Mouse (Mus musculus): Measurements from ENCODE around the gene Dgki. TPM values are rescaled to one million over a fixed set of nuclear protein-coding genes. Genes with fewer than 3 reads are reported as not detected.

Gene Dgki
- polyA plus RNA-seq, 1 experiment from 2014 or later, result 9.6 TPM

- Histone ChIP-seq H3K36me3 (replicated peaks; ENCODE audit: control insufficient read depth, insufficient read depth) (no peaks in the 10 kb centered on the region), H3K27ac (no peak overlapping the region), H3K9me3 (ENCODE audit: control insufficient read depth, low read length) (no peaks in the 10 kb centered on the region), H3K4me3 (replicated peaks; ENCODE audit: low read length) (no peak overlapping the region), H3K4me1 (replicated peaks; ENCODE audit: control insufficient read depth, insufficient read depth, low read length) (no peaks in the 10 kb centered on the region), H3K9ac (no peak overlapping the region), H3K27me3 (ENCODE audit: control insufficient read depth, insufficient read depth, low read length) (no peaks in the 10 kb centered on the region), H3K4me2 (replicated peaks) (no peak overlapping the region)
- ATAC-seq (ENCODE audit: low FRiP score) (no peak), DNase-seq (ENCODE audit: low spot score) (no peak)
- WGBS, result 84% methylated on average over 5 of the region's 5 CpGs
Observed at GRCm38 (mm10) chr6:37055128-37055527, 244.9 kb downstream of the Dgki start.

GRCm38 (mm10) chr6:37054435-37055020 is 245.5 kb downstream of the Dgki start:
- DNase-seq (ENCODE audit: low spot score) (peak; percentile 86), ATAC-seq (ENCODE audit: low FRiP score) (no peak)
- no peaks in the 10 kb centered on the region for H3K36me3 ChIP-seq (replicated peaks; ENCODE audit: control insufficient read depth, insufficient read depth)
- WGBS, result 51% methylated on average over 6 of the region's 6 CpGs
- no peak overlapping the region for H3K27ac ChIP-seq
- H3K27me3 ChIP-seq (ENCODE audit: control insufficient read depth, insufficient read depth, low read length), result no peaks in the 10 kb centered on the region
- H3K9me3 ChIP-seq (ENCODE audit: control insufficient read depth, low read length), result no peaks in the 10 kb centered on the region
- no peak overlapping the region for H3K4me2 ChIP-seq (replicated peaks)
- H3K9ac ChIP-seq, result no peak overlapping the region
- H3K4me3 ChIP-seq (replicated peaks; ENCODE audit: low read length), result no peak overlapping the region
- H3K4me1 ChIP-seq (replicated peaks; ENCODE audit: control insufficient read depth, insufficient read depth, low read length), result no peaks in the 10 kb centered on the region

DNA sequence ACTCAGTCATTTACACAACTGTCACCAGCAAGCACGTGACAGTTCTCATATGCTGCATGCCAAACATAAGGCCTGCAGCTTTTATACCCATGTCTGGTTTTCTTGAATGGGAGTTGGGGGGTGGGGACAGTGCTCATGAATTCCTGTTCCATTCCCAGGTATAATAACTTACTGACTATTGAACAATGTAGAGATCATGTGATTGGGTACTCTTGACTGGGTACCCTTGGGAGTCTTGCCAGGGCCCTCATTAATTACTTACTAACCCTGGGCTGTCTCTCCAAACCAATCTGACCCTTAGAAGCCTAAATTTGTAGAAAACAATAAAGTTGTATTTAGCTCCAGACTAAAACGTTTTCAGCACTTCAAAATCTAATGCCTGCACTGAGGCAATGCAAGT is 246.6 kb downstream of the Dgki start:
- DNase-seq (ENCODE audit: low spot score), result no peak
- Histone ChIP-seq H3K9me3 (ENCODE audit: control insufficient read depth, low read length) (no peaks in the 10 kb centered on the region), H3K4me3 (replicated peaks; ENCODE audit: low read length) (no peak overlapping the region), H3K27ac (no peak overlapping the region), H3K9ac (no peak overlapping the region), H3K36me3 (replicated peaks; ENCODE audit: control insufficient read depth, insufficient read depth) (no peaks in the 10 kb centered on the region), H3K4me1 (replicated peaks; ENCODE audit: control insufficient read depth, insufficient read depth, low read length) (no peaks in the 10 kb centered on the region), H3K4me2 (replicated peaks) (no peak overlapping the region), H3K27me3 (ENCODE audit: control insufficient read depth, insufficient read depth, low read length) (no peaks in the 10 kb centered on the region)
- ATAC-seq (ENCODE audit: low FRiP score), result no peak
- 69% methylated on average over 2 of the region's 2 CpGs for WGBS

- ATAC-seq (ENCODE audit: low FRiP score) (no peak), DNase-seq (ENCODE audit: low spot score) (no peak)
- Histone ChIP-seq H3K9me3 (ENCODE audit: control insufficient read depth, low read length) (no peaks in the 10 kb centered on the region), H3K27ac (no peak overlapping the region), H3K36me3 (replicated peaks; ENCODE audit: control insufficient read depth, insufficient read depth) (no peaks in the 10 kb centered on the region), H3K4me2 (replicated peaks) (no peak overlapping the region), H3K9ac (no peak overlapping the region), H3K27me3 (ENCODE audit: control insufficient read depth, insufficient read depth, low read length) (no peaks in the 10 kb centered on the region), H3K4me3 (replicated peaks; ENCODE audit: low read length) (no peak overlapping the region), H3K4me1 (replicated peaks; ENCODE audit: control insufficient read depth, insufficient read depth, low read length) (no peaks in the 10 kb centered on the region)
- WGBS, result 42% methylated on average over 5 of the region's 5 CpGs
Observed at GRCm38 (mm10) chr6:37051652-37052051, 248.3 kb downstream of the Dgki start.

- no peaks in the 10 kb centered on the region for H3K4me1 ChIP-seq (replicated peaks; ENCODE audit: control insufficient read depth, insufficient read depth, low read length)
- WGBS, result 96% methylated on average over 1 of the region's 1 CpGs
- no peak for ATAC-seq (ENCODE audit: low FRiP score)
Observed at GRCm38 (mm10) chr6:37051150-37051549, 248.8 kb downstream of the Dgki start.

DNA sequence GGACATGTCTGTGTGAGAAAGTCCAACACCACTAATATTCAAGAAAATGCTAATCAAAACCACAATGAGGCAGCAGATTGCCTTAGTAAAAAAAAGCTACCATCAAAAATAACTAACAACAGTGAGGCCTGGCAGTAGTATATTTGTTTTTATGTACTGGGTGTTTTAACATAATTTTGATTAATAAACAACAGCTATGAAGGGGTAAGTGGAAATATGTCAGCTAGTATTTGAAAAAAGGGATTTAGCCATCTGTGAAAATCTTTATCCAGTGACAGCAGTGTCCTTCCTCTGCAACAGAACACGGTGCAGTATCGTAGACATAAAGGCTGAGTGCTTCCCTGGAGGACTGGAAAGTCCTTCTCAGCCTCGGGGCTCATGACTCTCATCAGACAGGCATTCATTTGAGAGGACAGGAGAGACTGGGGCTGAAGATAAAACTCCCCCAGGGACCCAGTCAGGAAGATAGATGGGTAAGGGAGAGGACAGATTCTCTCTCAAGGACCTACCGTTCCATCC is 252.3 kb downstream of the Dgki start:
- no peak overlapping the region for H3K27ac ChIP-seq
- WGBS, result 31% methylated on average over 4 of the region's 4 CpGs
- ATAC-seq (ENCODE audit: low FRiP score), result no peak

More at GRCm38 (mm10) chr6:37051150-37051549, 248.8 kb downstream of the Dgki start:
- Histone ChIP-seq H3K27ac (no peak overlapping the region), H3K9me3 (ENCODE audit: control insufficient read depth, low read length) (no peaks in the 10 kb centered on the region), H3K36me3 (replicated peaks; ENCODE audit: control insufficient read depth, insufficient read depth) (no peaks in the 10 kb centered on the region), H3K9ac (no peak overlapping the region), H3K27me3 (ENCODE audit: control insufficient read depth, insufficient read depth, low read length) (no peaks in the 10 kb centered on the region), H3K4me2 (replicated peaks) (no peak overlapping the region), H3K4me3 (replicated peaks; ENCODE audit: low read length) (no peak overlapping the region)
- DNase-seq (ENCODE audit: low spot score), result no peak

DNA sequence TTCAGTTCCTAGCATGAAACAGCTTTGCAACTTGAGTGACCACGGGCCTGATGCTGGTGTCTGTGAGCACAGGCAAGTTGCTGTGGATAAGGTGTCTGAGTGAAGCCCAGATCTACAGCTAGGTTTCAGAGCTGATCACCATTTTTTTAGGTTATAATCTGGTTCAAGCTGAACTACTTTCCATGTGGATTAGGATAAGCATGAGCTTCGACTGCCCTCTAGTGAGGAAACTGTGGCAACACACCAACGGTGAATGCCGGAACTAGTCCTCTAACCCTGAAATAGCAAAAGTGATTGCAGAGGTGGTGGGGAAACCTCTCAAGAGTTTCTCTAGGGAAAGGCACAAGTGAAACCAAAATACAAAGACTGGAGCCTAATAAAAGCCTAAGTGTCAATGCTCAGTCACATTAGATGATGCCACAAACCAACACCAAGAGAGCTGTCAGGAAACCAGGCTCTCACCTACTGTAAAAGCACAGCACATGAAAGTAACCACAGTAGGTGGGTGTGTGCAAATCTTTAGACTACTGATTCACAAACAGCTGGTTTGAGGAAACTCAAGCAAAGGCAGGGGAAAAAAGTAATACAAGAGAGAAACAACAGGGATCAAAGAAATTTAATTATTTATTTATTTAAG is 253.7 kb downstream of the Dgki start:
- H3K27me3 ChIP-seq (ENCODE audit: control insufficient read depth, insufficient read depth, low read length), result no peaks in the 10 kb centered on the region
- H3K4me3 ChIP-seq (replicated peaks; ENCODE audit: low read length), result no peak overlapping the region
- H3K36me3 ChIP-seq (replicated peaks; ENCODE audit: control insufficient read depth, insufficient read depth), result no peaks in the 10 kb centered on the region
- no peak overlapping the region for H3K4me2 ChIP-seq (replicated peaks)
- no peak overlapping the region for H3K27ac ChIP-seq
- H3K9me3 ChIP-seq (ENCODE audit: control insufficient read depth, low read length), result no peaks in the 10 kb centered on the region
- DNase-seq (ENCODE audit: low spot score), result peak; percentile 90
- peak; percentile 48; the same call in 1 of the 2 replicates for ATAC-seq (ENCODE audit: low FRiP score)
- WGBS, result 32% methylated on average over 4 of the region's 4 CpGs
- no peak overlapping the region for H3K9ac ChIP-seq
- no peaks in the 10 kb centered on the region for H3K4me1 ChIP-seq (replicated peaks; ENCODE audit: control insufficient read depth, insufficient read depth, low read length)

More for the DNA sequence above, 252.3 kb downstream of the Dgki start:
- Histone ChIP-seq H3K27me3 (ENCODE audit: control insufficient read depth, insufficient read depth, low read length) (no peaks in the 10 kb centered on the region), H3K4me1 (replicated peaks; ENCODE audit: control insufficient read depth, insufficient read depth, low read length) (no peaks in the 10 kb centered on the region), H3K4me3 (replicated peaks; ENCODE audit: low read length) (no peak overlapping the region), H3K4me2 (replicated peaks) (no peak overlapping the region), H3K9me3 (ENCODE audit: control insufficient read depth, low read length) (no peaks in the 10 kb centered on the region), H3K36me3 (replicated peaks; ENCODE audit: control insufficient read depth, insufficient read depth) (no peaks in the 10 kb centered on the region), H3K9ac (no peak overlapping the region)
- DNase-seq (ENCODE audit: low spot score), result no peak

DNA sequence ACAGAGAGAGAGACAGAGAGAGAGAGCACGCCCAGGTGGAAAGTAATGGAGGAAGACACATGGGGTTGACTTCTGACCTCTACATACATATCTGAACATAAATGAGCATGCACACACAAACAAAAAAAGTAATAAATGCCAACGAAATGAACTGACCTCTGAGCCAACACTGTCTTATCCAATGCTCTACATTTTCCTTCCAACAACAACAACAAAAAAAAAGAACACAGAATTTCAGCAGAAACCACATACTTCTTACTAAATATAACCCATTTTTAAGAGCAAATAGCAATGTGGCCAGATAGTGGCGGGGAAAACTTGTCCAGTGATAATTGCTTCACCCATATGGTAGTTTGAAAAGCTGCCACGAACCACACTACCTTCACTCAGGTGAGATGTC is 255.2 kb downstream of the Dgki start:
- DNase-seq (ENCODE audit: low spot score) (no peak), ATAC-seq (ENCODE audit: low FRiP score) (no peak)
- Histone ChIP-seq H3K4me1 (replicated peaks; ENCODE audit: control insufficient read depth, insufficient read depth, low read length) (no peaks in the 10 kb centered on the region), H3K9ac (no peak overlapping the region), H3K36me3 (replicated peaks; ENCODE audit: control insufficient read depth, insufficient read depth) (no peaks in the 10 kb centered on the region), H3K27me3 (ENCODE audit: control insufficient read depth, insufficient read depth, low read length) (no peaks in the 10 kb centered on the region), H3K9me3 (ENCODE audit: control insufficient read depth, low read length) (no peaks in the 10 kb centered on the region), H3K4me2 (replicated peaks) (no peak overlapping the region), H3K27ac (no peak overlapping the region), H3K4me3 (replicated peaks; ENCODE audit: low read length) (no peak overlapping the region)
- WGBS, result 88% methylated on average over 4 of the region's 4 CpGs

DNA sequence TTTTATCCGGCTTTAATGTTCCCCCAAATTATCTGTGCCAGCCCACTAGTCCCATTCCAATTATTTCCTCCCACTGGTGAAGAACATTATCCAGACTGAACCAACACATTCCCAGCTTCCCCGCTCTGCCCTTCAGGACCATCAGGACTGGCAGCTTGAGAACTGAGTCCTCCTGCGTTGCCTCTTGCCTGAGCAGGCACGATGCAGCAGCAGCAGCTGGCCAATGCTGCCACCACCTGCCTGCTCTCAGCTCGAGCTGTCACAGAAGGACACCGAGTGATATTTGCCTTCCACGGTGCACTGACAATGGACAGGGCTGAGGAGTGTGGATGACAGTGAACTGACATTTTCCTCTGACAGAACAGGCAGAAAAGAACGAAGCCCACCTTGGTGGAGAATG is 261.5 kb downstream of the Dgki start:
- Histone ChIP-seq H3K4me1 (replicated peaks; ENCODE audit: control insufficient read depth, insufficient read depth, low read length) (peaks cover 21% of the 10 kb centered on the region), H3K4me2 (replicated peaks) (no peak overlapping the region), H3K9me3 (ENCODE audit: control insufficient read depth, low read length) (no peaks in the 10 kb centered on the region), H3K36me3 (replicated peaks; ENCODE audit: control insufficient read depth, insufficient read depth) (no peaks in the 10 kb centered on the region), H3K9ac (no peak overlapping the region), H3K27me3 (ENCODE audit: control insufficient read depth, insufficient read depth, low read length) (no peaks in the 10 kb centered on the region), H3K4me3 (replicated peaks; ENCODE audit: low read length) (no peak overlapping the region), H3K27ac (no peak overlapping the region)
- DNase-seq (ENCODE audit: low spot score) (peak; percentile 54), ATAC-seq (ENCODE audit: low FRiP score) (peak; percentile 86)
- WGBS, result 35% methylated on average over 8 of the region's 8 CpGs
